Mouse (Mus musculus) erythroblast, embryonic 14.5 days (primary cell): ENCODE measurements at regions not wholly inside any gene's neighbourhood (a gene's known extent, or its start where the extent isn't known, plus 50 kb on each side); places are given as distances from the start of the nearest gene placed in this dataset.

Experiments used
- H3K27me3 ChIP-seq: 2 replicates; pipeline ENCODE4 v1.6.1; 2012; ENCODE audit warnings: inconsistent platforms; ENCODE audit not compliant: control insufficient read depth
- H3K36me3 ChIP-seq: 2 replicates; pipeline ENCODE4 v1.6.1; 2012; ENCODE audit warnings: mild to moderate bottlenecking, inconsistent platforms; ENCODE audit not compliant: control insufficient read depth
- H3K4me1 ChIP-seq: 2 replicates; pipeline ENCODE4 v1.6.1; 2012; ENCODE audit warnings: inconsistent platforms; ENCODE audit not compliant: control insufficient read depth
- H3K4me3 ChIP-seq: replicated peaks from 2 replicates; pipeline ENCODE3; 2012; ENCODE audit warnings: moderate library complexity, mild to moderate bottlenecking, inconsistent platforms
- H3K9me3 ChIP-seq: 2 replicates; pipeline ENCODE4 v1.6.1; 2012; ENCODE audit warnings: low read length, inconsistent platforms, mixed read lengths; ENCODE audit not compliant: control insufficient read depth
- GATA1 ChIP-seq: IDR thresholded peaks from 2 replicates; pipeline ENCODE4 v1.6.1; 2012; ENCODE audit warnings: low read length, inconsistent platforms, mixed read lengths
- TAL1 ChIP-seq: IDR thresholded peaks from 3 replicates; pipeline ENCODE4 v1.6.1; 2012; ENCODE audit warnings: low read length, inconsistent platforms, mixed read lengths

GRCm38 (mm10) chr7:74628799-74629468, 74.4 kb upstream of the Slco3a1 start:
- TF ChIP-seq GATA1 (no peak), TAL1 (no peak)

More at GRCm38 (mm10) chr7:74628799-74629468, 74.4 kb upstream of the Slco3a1 start:
- H3K9me3 ChIP-seq: no peaks in the 10 kb centered on the region
- H3K36me3 ChIP-seq: no peaks in the 10 kb centered on the region
- no peak overlapping the region for H3K4me3 ChIP-seq
- no peaks in the 10 kb centered on the region for H3K27me3 ChIP-seq
- H3K4me1 ChIP-seq: no peaks in the 10 kb centered on the region
